Mouse (Mus musculus) bone marrow macrophage, adult 2 months (primary cell): ENCODE measurements around the gene Anks6.
"Not testable (repeated sequence)": the region's sequence is repeated elsewhere in the genome, so short reads cannot be mapped to it uniquely, and the experiment has no call there.

Experiments
- CTCF ChIP-seq: IDR thresholded peaks from 2 replicates; pipeline ENCODE4 v1.5.1; 2012; ENCODE audit warnings: low read depth, mild to moderate bottlenecking, low read length, moderate library complexity
- POLR2A ChIP-seq: IDR thresholded peaks from 2 replicates; pipeline ENCODE4 v1.6.1; 2012; ENCODE audit warnings: mild to moderate bottlenecking, low read depth, low read length, borderline replicate concordance

DNA sequence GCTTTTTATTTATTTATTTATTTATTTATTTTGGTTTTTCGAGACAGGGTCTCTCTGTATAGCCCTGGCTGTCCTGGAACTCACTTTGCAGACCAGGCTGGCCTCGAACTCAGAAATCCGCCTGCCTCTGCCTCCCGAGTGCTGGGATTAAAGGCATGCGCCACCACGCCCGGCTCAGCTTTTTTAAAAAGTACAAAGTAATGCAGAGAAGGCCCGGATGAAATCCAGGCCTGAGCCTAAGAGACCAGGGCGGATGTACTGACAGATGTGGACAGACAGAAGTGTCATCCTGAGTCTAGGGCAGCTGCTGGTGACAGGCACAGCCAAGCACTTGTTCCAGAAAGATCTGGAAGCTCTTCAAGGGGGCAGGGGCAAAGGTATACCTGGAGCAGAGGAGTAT is 2.1 kb downstream of the Anks6 start:
- TF ChIP-seq CTCF, POLR2A: not testable (repeated sequence)
